Mouse (Mus musculus) kidney, postnatal 10 days (tissue): ENCODE results near the gene Zmym3.

Experiments
- DNase-seq: peaks from one replicate; pipeline ENCODE4 v3.0.0; 2021; ENCODE audit warnings: mixed read lengths

The Zmym3 gene

GRCm38 (mm10) chrX:101420700-101421095 is at the start of gene Zmym3:
Gene Zmym3 (minus strand): TSS chrX:101420849.
- peak; percentile 8 for DNase-seq

- no peak for DNase-seq
These were observed 30.9 kb upstream of the Zmym3 start for GRCm38 (mm10) chrX:101451591-101451990.

GRCm38 (mm10) chrX:101451147-101451546 is 30.5 kb upstream of the Zmym3 start:
- no peak for DNase-seq

GRCm38 (mm10) chrX:101448886-101449475 is 28.3 kb upstream of the Zmym3 start, which contains the start of gene Itgb1bp2:
Gene Itgb1bp2 (plus strand): TSS chrX:101449088.
- peak; percentile 5 for DNase-seq

- DNase-seq = no peak
These were observed 9.3 kb upstream of the Zmym3 start for GRCm38 (mm10) chrX:101429976-101430375.

GRCm38 (mm10) chrX:101429142-101429949 is 8.7 kb upstream of the Zmym3 start, which contains the start of gene Nono:
Gene Nono (plus strand): TSS chrX:101429318.
- peak; percentile 92 for DNase-seq

GRCm38 (mm10) chrX:101428785-101429141 is 8.1 kb upstream of the Zmym3 start:
- DNase-seq = no peak

GRCm38 (mm10) chrX:101427774-101428173 is 7.1 kb upstream of the Zmym3 start:
- DNase-seq = peak; percentile 34

- no peak for DNase-seq
These were observed 2.8 kb upstream of the Zmym3 start for GRCm38 (mm10) chrX:101423462-101423861.

GRCm38 (mm10) chrX:101419725-101420699 is 637 bp downstream of the Zmym3 start:
- peak; percentile 91 for DNase-seq

GRCm38 (mm10) chrX:101418946-101419724 is 1.5 kb downstream of the Zmym3 start:
- DNase-seq = peak; percentile 75

GRCm38 (mm10) chrX:101396459-101396858 is 24.2 kb downstream of the Zmym3 start:
- DNase-seq = no peak

- no peak for DNase-seq
These were observed 26.3 kb downstream of the Zmym3 start for GRCm38 (mm10) chrX:101394341-101394740.

- DNase-seq = no peak
These were observed 31.6 kb downstream of the Zmym3 start for GRCm38 (mm10) chrX:101388866-101389537.

GRCm38 (mm10) chrX:101386222-101386621 is 34.4 kb downstream of the Zmym3 start:
- DNase-seq = no peak

- DNase-seq = no peak
These were observed 36.1 kb downstream of the Zmym3 start for GRCm38 (mm10) chrX:101384439-101385137.

GRCm38 (mm10) chrX:101383455-101383854 is 37.2 kb downstream of the Zmym3 start:
- no peak for DNase-seq

- DNase-seq = no peak
These were observed 40.9 kb downstream of the Zmym3 start for GRCm38 (mm10) chrX:101379744-101380143.

- DNase-seq = peak; percentile 67
These were observed 43.6 kb downstream of the Zmym3 start for GRCm38 (mm10) chrX:101377076-101377475.

- no peak for DNase-seq
These were observed 44.3 kb downstream of the Zmym3 start, which contains the start of gene Gjb1 for GRCm38 (mm10) chrX:101376190-101376968. Gene Gjb1 (plus strand): TSS chrX:101376378.
